In the genomic region with DNA sequence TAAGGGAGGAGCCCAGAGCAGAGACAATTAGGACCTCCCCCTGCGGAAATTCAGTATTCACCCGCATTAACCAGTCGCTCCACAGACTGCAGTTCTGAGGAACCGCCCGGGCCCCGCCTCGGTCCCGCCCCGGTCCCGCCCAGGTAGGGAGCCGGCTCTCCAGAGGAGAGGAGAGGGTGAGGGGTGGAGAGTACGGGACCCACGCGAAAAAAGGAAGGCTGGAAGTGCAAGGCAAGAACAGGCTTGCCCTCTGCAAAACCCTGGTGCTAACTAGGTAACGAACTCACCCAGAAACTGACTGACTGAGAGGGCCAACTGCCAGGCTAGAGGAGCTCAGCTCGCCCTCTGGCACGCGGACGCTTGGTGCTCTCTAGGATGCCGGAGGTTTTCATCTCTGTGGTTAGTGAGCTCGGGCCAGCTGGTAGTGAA, we compare ENCODE assay signal across 8 mouse cellular contexts. TPM values are rescaled to one million over a fixed set of nuclear protein-coding genes. Genes with fewer than 3 reads are reported as not detected.
A peak's percentile ranks its signal among the peaks of the same experiment; 100 is the strongest.
DNase-seq lines count a peak whose midpoint lies in the region; ATAC-seq lines count a peak whose summit lies in the region.

No protein-coding gene starts in this region.

- ATAC-seq in inflammation-experienced regulatory T-cells, adult 6 months, result peak; percentile 98
- ATAC-seq in megakaryocyte-erythroid progenitor cell, adult 5-6 weeks (replicated peaks; ENCODE audit: low FRiP score, low TSS enrichment, poor library complexity, severe bottlenecking), result peak; percentile 100

- peak; percentile 89 for DNase-seq in adipocyte (ENCODE audit: low spot score)
- peak; percentile 86 for DNase-seq in embryo, embryonic 10 days (ENCODE audit: low spot score)
- DNase-seq in gastrocnemius, postnatal 10 days, result peak; percentile 77
- peak; percentile 55 to 86 for DNase-seq in left cerebral cortex, postnatal 10 days (ENCODE audit: extremely low spot score in 1 of 2, low spot score in 2 of 2)
- peak; percentile 81 for DNase-seq in right cerebral cortex, postnatal 25 days
- DNase-seq in urinary bladder, postnatal 4 days (ENCODE audit: low spot score in 2 of 2), result peak; percentile 75 to 76

- intact Hi-C loops in left cerebral cortex, postnatal 10 days (cut with DNase I), result no loop called here

RNA-seq across cellular contexts. Expression of a gene that starts 5.0 kb away (rescaled TPM):
- total RNA-seq in gastrocnemius, postnatal 10 days (2021), result 100 to 1,000 TPM; 118 to 122 TPM
- 10 to 100 TPM in 2 of 3 experiments, 1 to 10 TPM in 1; 5.4 to 41.4 (median 31.6) TPM for polyA plus RNA-seq in inflammation-experienced regulatory T-cells, adult 6 months (2017; shearing (Covaris generic))
- total RNA-seq in left cerebral cortex, postnatal 10 days (2021), result 10 to 100 TPM; 56.4 to 59.3 TPM
- 3.7 and 8.4 TPM in 2 replicates for total RNA-seq in megakaryocyte-erythroid progenitor cell, adult 5-6 weeks (2014; fragmentation: Nextera tagmentation)
- 2.0 and 10.4 TPM in 2 replicates for total RNA-seq in megakaryocyte-erythroid progenitor cell, adult 5-6 weeks (2017)

RNA-seq across cellular contexts. Expression of a gene that starts 11.2 kb away (rescaled TPM):
- 10 to 100 TPM; 11.5 to 12.4 TPM for total RNA-seq in gastrocnemius, postnatal 10 days (2021)
- polyA plus RNA-seq in inflammation-experienced regulatory T-cells, adult 6 months (2017; shearing (Covaris generic)), result under 1 TPM in 1 of 3 experiments, not detected in 2; 0.17 TPM
- total RNA-seq in left cerebral cortex, postnatal 10 days (2021), result 10 to 100 TPM; 16.5 to 17.2 TPM
- total RNA-seq in megakaryocyte-erythroid progenitor cell, adult 5-6 weeks (2014; fragmentation: Nextera tagmentation), result 2.1 and 2.6 TPM in 2 replicates
- 0.19 and 0.23 TPM in 2 replicates for total RNA-seq in megakaryocyte-erythroid progenitor cell, adult 5-6 weeks (2017)

RNA-seq across cellular contexts. Expression of a gene that starts 24.7 kb away (rescaled TPM):
- 10 to 100 TPM in 1 of 2 experiments, 1 to 10 TPM in 1; 8.0 to 11.4 TPM for total RNA-seq in gastrocnemius, postnatal 10 days (2021)
- polyA plus RNA-seq in inflammation-experienced regulatory T-cells, adult 6 months (2017; shearing (Covaris generic)), result 1 to 10 TPM; 5.8 to 8.7 (median 5.9) TPM
- total RNA-seq in left cerebral cortex, postnatal 10 days (2021), result 10 to 100 TPM; 10.6 to 13.6 TPM
- 14.6 and 23.6 TPM in 2 replicates for total RNA-seq in megakaryocyte-erythroid progenitor cell, adult 5-6 weeks (2014; fragmentation: Nextera tagmentation)
- 12.3 and 15.4 TPM in 2 replicates for total RNA-seq in megakaryocyte-erythroid progenitor cell, adult 5-6 weeks (2017)

RNA-seq across cellular contexts. Expression of a gene that starts 27.0 kb away (rescaled TPM):
- not detected for total RNA-seq in gastrocnemius, postnatal 10 days (2021)
- polyA plus RNA-seq in inflammation-experienced regulatory T-cells, adult 6 months (2017; shearing (Covaris generic)), result not detected
- not detected for total RNA-seq in left cerebral cortex, postnatal 10 days (2021)
- total RNA-seq in megakaryocyte-erythroid progenitor cell, adult 5-6 weeks (2014; fragmentation: Nextera tagmentation), result not detected in 2 replicates
- not detected in 2 replicates for total RNA-seq in megakaryocyte-erythroid progenitor cell, adult 5-6 weeks (2017)

RNA-seq across cellular contexts. Expression of a gene that starts 27.5 kb away (rescaled TPM):
- total RNA-seq in gastrocnemius, postnatal 10 days (2021), result 1 to 10 TPM; 1.2 to 1.6 TPM
- not detected for polyA plus RNA-seq in inflammation-experienced regulatory T-cells, adult 6 months (2017; shearing (Covaris generic))
- total RNA-seq in left cerebral cortex, postnatal 10 days (2021), result 1 to 10 TPM; 7.4 TPM
- total RNA-seq in megakaryocyte-erythroid progenitor cell, adult 5-6 weeks (2014; fragmentation: Nextera tagmentation), result not detected in 2 replicates
- not detected in 2 replicates for total RNA-seq in megakaryocyte-erythroid progenitor cell, adult 5-6 weeks (2017)

Comparison
In these comparisons a context has a peak if more than half of its experiments do, and no peak if none do; other contexts are left out.
1. Peak in every context shown above with its lines: DNase-seq and ATAC-seq.
2. RNA of a gene that starts 5.0 kb away (total RNA-seq): 118 to 122 TPM in gastrocnemius, postnatal 10 days and 56.4 to 59.3 TPM in left cerebral cortex, postnatal 10 days; 2.0 to 10.4 TPM in megakaryocyte-erythroid progenitor cell, adult 5-6 weeks; every median in the first group is over 4 times any median in the second.